8 mouse cellular contexts compared by ENCODE assay signal in the genomic region with DNA sequence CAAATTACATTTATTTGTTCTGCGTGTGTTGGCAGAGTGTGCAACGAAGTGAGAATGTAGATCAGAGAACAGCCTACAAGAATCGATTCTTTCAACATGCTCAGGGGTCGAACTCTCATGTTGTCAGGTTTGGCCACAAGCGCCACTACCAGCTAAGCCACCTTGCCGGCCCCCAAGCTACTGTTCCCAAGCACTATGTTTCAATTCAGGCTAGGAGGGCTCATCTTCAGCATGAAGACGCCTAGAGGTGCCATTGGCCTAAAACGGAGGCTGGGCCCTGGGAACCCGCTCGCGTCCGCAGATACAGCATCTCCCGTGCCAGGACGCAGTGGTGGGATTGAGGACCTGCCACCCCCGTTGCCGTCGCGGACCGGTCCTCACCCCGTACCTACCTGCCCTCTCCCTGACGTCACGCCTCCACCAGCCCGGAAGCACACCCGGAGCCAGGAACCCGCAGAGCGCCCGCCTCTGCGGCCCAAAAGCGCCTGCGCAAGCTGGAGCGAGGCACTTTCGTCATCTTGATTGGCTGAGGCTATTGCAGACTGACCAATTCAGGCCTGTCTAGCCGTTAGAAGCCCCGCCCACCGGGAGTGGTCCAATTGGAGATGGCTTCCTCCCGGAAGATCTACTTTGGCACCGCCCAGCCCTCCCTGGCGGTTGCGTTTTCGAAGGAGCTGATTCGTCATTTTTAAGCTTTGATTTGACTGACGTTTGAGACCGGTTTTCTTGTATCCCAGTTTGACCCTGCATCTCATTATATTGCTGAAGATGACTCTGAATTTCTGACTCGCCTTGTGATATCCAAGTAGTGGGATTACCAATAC. TPM values are rescaled to one million over a fixed set of nuclear protein-coding genes. Genes with fewer than 3 reads are reported as not detected.
DNase-seq lines count a peak whose midpoint lies in the region; ATAC-seq and TF ChIP-seq lines count a peak whose summit lies in the region.

Gene Ccdc130, minus strand, starts transcription at position 431 of the 824 bp plus-strand sequence.

- peak within 1 kb of the TSS; percentile 87 for H3K9ac ChIP-seq in embryonic facial prominence, embryonic 13.5 days
- H3K9ac ChIP-seq in limb, embryonic 12.5 days (replicated peaks): peak within 1 kb of the TSS; percentile 69
- H3K9ac ChIP-seq in midbrain, embryonic 15.5 days: peak within 1 kb of the TSS; percentile 86

- peak within 1 kb of the TSS; percentile 71 for H3K4me3 ChIP-seq in embryonic facial prominence, embryonic 13.5 days
- peak within 1 kb of the TSS; percentile 100 for H3K4me3 ChIP-seq in kidney, adult 2 months (ENCODE audit: insufficient read depth, low read depth, low read length)
- peak within 1 kb of the TSS; percentile 59 for H3K4me3 ChIP-seq in limb, embryonic 12.5 days (replicated peaks)
- peak within 1 kb of the TSS; percentile 94 for H3K4me3 ChIP-seq in midbrain, embryonic 15.5 days
- peak within 1 kb of the TSS; percentile 100 for H3K4me3 ChIP-seq in spleen, adult 2 months (ENCODE audit: extremely low read depth, insufficient read depth, insufficient read length)

- under 1% methylated on average over 44 of the region's 44 CpGs for WGBS in embryonic facial prominence, embryonic 13.5 days
- WGBS in kidney, adult 2 months: under 1% methylated on average over 44 of the region's 44 CpGs
- under 1% methylated on average over 44 of the region's 44 CpGs for WGBS in limb, embryonic 12.5 days
- under 1% methylated on average over 44 of the region's 44 CpGs for WGBS in midbrain, embryonic 15.5 days
- under 1% methylated on average over 44 of the region's 44 CpGs for WGBS in spleen, adult 2 months

- H3K9me3 ChIP-seq in embryonic facial prominence, embryonic 13.5 days: no peaks in the 10 kb centered on the region
- no peaks in the 10 kb centered on the region for H3K9me3 ChIP-seq in limb, embryonic 12.5 days
- H3K9me3 ChIP-seq in midbrain, embryonic 15.5 days: no peaks in the 10 kb centered on the region

- H3K4me1 ChIP-seq in embryonic facial prominence, embryonic 13.5 days: peaks cover 9% of the 10 kb centered on the region
- peaks cover 3% of the 10 kb centered on the region; the same call in 1 of the 2 replicates for H3K4me1 ChIP-seq in kidney, adult 2 months (ENCODE audit: control insufficient read depth, insufficient read depth, low read length)
- peaks cover 9% of the 10 kb centered on the region for H3K4me1 ChIP-seq in limb, embryonic 12.5 days (replicated peaks)
- peaks cover 14% of the 10 kb centered on the region for H3K4me1 ChIP-seq in midbrain, embryonic 15.5 days
- no peaks in the 10 kb centered on the region; the same call in 1 of the 2 replicates for H3K4me1 ChIP-seq in spleen, adult 2 months (ENCODE audit: control insufficient read depth, insufficient read depth, insufficient read length)

- peak; percentile 99 for ATAC-seq in embryonic facial prominence, embryonic 13.5 days (ENCODE audit: insufficient number of reproducible peaks, insufficient read depth, low FRiP score, low TSS enrichment, low read depth)
- ATAC-seq in limb, embryonic 12.5 days (ENCODE audit: insufficient number of reproducible peaks, insufficient read depth, low FRiP score, low TSS enrichment, low read depth): peak; percentile 98
- ATAC-seq in midbrain, embryonic 15.5 days (replicated peaks): peak; percentile 99

- TF ChIP-seq CTCF in kidney, adult 2 months (conservative IDR thresholded peaks at IDR 0.05; ENCODE audit: insufficient read depth, insufficient read length, low read depth, low read length): no peak
- no peak for TF ChIP-seq CTCF in spleen, adult 2 months (IDR thresholded peaks at IDR 0.05; ENCODE audit: extremely low read depth, insufficient read depth, insufficient read length, insufficient replicate concordance)

- peak; percentile 99 for DNase-seq in 3134 (ENCODE audit: extremely low read depth, insufficient read length, low spot score)
- DNase-seq in adrenal gland, postnatal 36 days: peak; percentile 99 to 100
- DNase-seq in heart, adult 18-20 months: peak; percentile 100
- DNase-seq in kidney, adult 2 months: peak; percentile 100
- peak; percentile 99 to 100 for DNase-seq in spleen, adult 2 months (ENCODE audit: low read depth in 1 of 2, low spot score in 2 of 2)

- H3K27me3 ChIP-seq in embryonic facial prominence, embryonic 13.5 days: 0 out of 2 replicates have a peak, but pooled peaks cover 3% of the 10 kb centered on the region
- no peaks in the 10 kb centered on the region for H3K27me3 ChIP-seq in kidney, adult 2 months (replicated peaks; ENCODE audit: control insufficient read depth, insufficient read depth, low read length)
- H3K27me3 ChIP-seq in limb, embryonic 12.5 days: no peaks in the 10 kb centered on the region
- H3K27me3 ChIP-seq in midbrain, embryonic 15.5 days (replicated peaks): no peaks in the 10 kb centered on the region
- H3K27me3 ChIP-seq in spleen, adult 2 months (ENCODE audit: control insufficient read depth, insufficient read depth, low read length): no peaks in the 10 kb centered on the region

- H3K4me2 ChIP-seq in embryonic facial prominence, embryonic 13.5 days: peak within 1 kb of the TSS; percentile 83
- H3K4me2 ChIP-seq in limb, embryonic 12.5 days: peak within 1 kb of the TSS; percentile 89
- peak within 1 kb of the TSS; percentile 61 for H3K4me2 ChIP-seq in midbrain, embryonic 15.5 days

- H3K27ac ChIP-seq in embryonic facial prominence, embryonic 13.5 days: no peak within 1 kb of the TSS
- peak within 1 kb of the TSS; percentile 82 for H3K27ac ChIP-seq in kidney, adult 2 months (ENCODE audit: insufficient read depth, low read depth, low read length)
- 0 out of 2 replicates have a peak within 1 kb of the TSS, but pooled peaks have one; percentile 36 for H3K27ac ChIP-seq in limb, embryonic 12.5 days
- H3K27ac ChIP-seq in midbrain, embryonic 15.5 days: peak within 1 kb of the TSS; percentile 91
- peak within 1 kb of the TSS; percentile 85 for H3K27ac ChIP-seq in spleen, adult 2 months (ENCODE audit: insufficient read depth, low read length)

- TF ChIP-seq POLR2A in kidney, adult 2 months (IDR thresholded peaks at IDR 0.05; ENCODE audit: low read depth, low read length): peak; percentile 83
- peak; percentile 87 for TF ChIP-seq POLR2A in spleen, adult 2 months (IDR thresholded peaks at IDR 0.05; ENCODE audit: low read depth, low read length)

- peaks cover 19% of the 10 kb centered on the region for H3K36me3 ChIP-seq in embryonic facial prominence, embryonic 13.5 days
- H3K36me3 ChIP-seq in kidney, adult 2 months (ENCODE audit: control insufficient read depth, insufficient read depth, low read length): no peaks in the 10 kb centered on the region
- H3K36me3 ChIP-seq in limb, embryonic 12.5 days: peaks cover 20% of the 10 kb centered on the region
- H3K36me3 ChIP-seq in midbrain, embryonic 15.5 days (replicated peaks): peaks cover 8% of the 10 kb centered on the region; the same call in 1 of the 2 replicates
- peaks cover 7% of the 10 kb centered on the region for H3K36me3 ChIP-seq in spleen, adult 2 months (ENCODE audit: control insufficient read depth, insufficient read depth, low read length)

RNA-seq across cellular contexts. Expression of gene Ccdc130, which starts in this region (rescaled TPM):
- total RNA-seq in adrenal gland, postnatal 36 days (2021): 10 to 100 TPM; 20.2 to 23.0 TPM
- polyA plus RNA-seq in embryonic facial prominence, embryonic 13.5 days (2015; fragmentation: Nextera tagmentation; extraction: Ambion mirVana): 21.6 and 22.2 TPM in 2 replicates
- 10 to 100 TPM in 1 of 2 experiments, 1 to 10 TPM in 1; 8.8 to 11.0 TPM for total RNA-seq in heart, adult 18-20 months (2021)
- 24.7 and 32.7 TPM in 2 replicates for polyA plus RNA-seq in kidney, adult 2 months (2012; rRNA removed)
- 19.0 and 20.3 TPM in 2 replicates for polyA plus RNA-seq in limb, embryonic 12.5 days (2016; fragmentation: Nextera tagmentation; extraction: Ambion mirVana)
- polyA plus RNA-seq in midbrain, embryonic 15.5 days (2015; fragmentation: Nextera tagmentation; extraction: Ambion mirVana): 22.8 and 26.6 TPM in 2 replicates
- polyA plus RNA-seq in spleen, adult 2 months (2012; rRNA removed): 26.0 and 27.1 TPM in 2 replicates
